Mouse (Mus musculus): ENCODE data around the gene Clspn.
"Not testable (repeated sequence)": the region's sequence is repeated elsewhere in the genome, so short reads cannot be mapped to it uniquely, and the experiment has no call there.

Gene Clspn

GRCm38 (mm10) chr4:126556809-126557711 is at the start of gene Clspn:
TSS of gene Clspn (plus strand) at chr4:126556935.
- peak; percentile 88 to 91 for DNase-seq (ENCODE audit: low spot score in 2 of 2)

GRCm38 (mm10) chr4:126508110-126508899 is 48.4 kb upstream of the Clspn start:
- no peak for DNase-seq (ENCODE audit: low spot score in 2 of 2)

- DNase-seq (ENCODE audit: low spot score in 2 of 2) = no peak
Observed at GRCm38 (mm10) chr4:126509072-126509471, 47.7 kb upstream of the Clspn start.

- no peak for DNase-seq (ENCODE audit: low spot score in 2 of 2)
Observed at GRCm38 (mm10) chr4:126511013-126511412, 45.7 kb upstream of the Clspn start.

GRCm38 (mm10) chr4:126512308-126513066 is 44.2 kb upstream of the Clspn start:
- no peak for DNase-seq (ENCODE audit: low spot score in 2 of 2)

GRCm38 (mm10) chr4:126526164-126526563 is 30.6 kb upstream of the Clspn start:
- no peak for DNase-seq (ENCODE audit: low spot score in 2 of 2)

- no peak for DNase-seq (ENCODE audit: low spot score in 2 of 2)
Observed at GRCm38 (mm10) chr4:126526828-126527227, 29.9 kb upstream of the Clspn start.

GRCm38 (mm10) chr4:126532292-126532691 is 24.4 kb upstream of the Clspn start:
- DNase-seq (ENCODE audit: low spot score in 2 of 2) = no peak

- peak in 1 of 2 experiments; percentile 14 for DNase-seq (ENCODE audit: low spot score in 2 of 2)
Observed at GRCm38 (mm10) chr4:126532827-126533728, 23.7 kb upstream of the Clspn start, which contains the start of gene Ago4. TSS of gene Ago4 (minus strand) at chr4:126533472.

- DNase-seq (ENCODE audit: low spot score in 2 of 2) = no peak
Observed at GRCm38 (mm10) chr4:126533729-126534070, 23.0 kb upstream of the Clspn start.

GRCm38 (mm10) chr4:126535631-126536030 is 21.1 kb upstream of the Clspn start:
- DNase-seq (ENCODE audit: low spot score in 2 of 2) = not testable (repeated sequence)

GRCm38 (mm10) chr4:126536865-126537264 is 19.9 kb upstream of the Clspn start:
- peak; percentile 72 to 75 for DNase-seq (ENCODE audit: low spot score in 2 of 2)

- DNase-seq (ENCODE audit: low spot score in 2 of 2) = peak; percentile 48 to 65
Observed at GRCm38 (mm10) chr4:126540487-126541071, 16.2 kb upstream of the Clspn start.

- no peak for DNase-seq (ENCODE audit: low spot score in 2 of 2)
Observed at GRCm38 (mm10) chr4:126542838-126543237, 13.9 kb upstream of the Clspn start.

- no peak for DNase-seq (ENCODE audit: low spot score in 2 of 2)
Observed at GRCm38 (mm10) chr4:126545016-126545415, 11.7 kb upstream of the Clspn start.

- DNase-seq (ENCODE audit: low spot score in 2 of 2) = no peak
Observed at GRCm38 (mm10) chr4:126545703-126546102, 11.0 kb upstream of the Clspn start.

GRCm38 (mm10) chr4:126546183-126546582 is 10.6 kb upstream of the Clspn start:
- no peak for DNase-seq (ENCODE audit: low spot score in 2 of 2)

- no peak for DNase-seq (ENCODE audit: low spot score in 2 of 2)
Observed at GRCm38 (mm10) chr4:126552136-126552535, 4.6 kb upstream of the Clspn start.

- DNase-seq (ENCODE audit: low spot score in 2 of 2) = peak; percentile 33 to 34
Observed at GRCm38 (mm10) chr4:126553105-126553504, 3.6 kb upstream of the Clspn start.

GRCm38 (mm10) chr4:126553685-126554084 is 3.0 kb upstream of the Clspn start:
- no peak for DNase-seq (ENCODE audit: low spot score in 2 of 2)

All from spleen, postnatal 36 days (tissue).